Mouse (Mus musculus): ENCODE results near the gene Anapc11. TPM values are rescaled to one million over a fixed set of nuclear protein-coding genes. Genes with fewer than 3 reads are reported as not detected.

The Anapc11 gene
- total RNA-seq, 2 experiments from 2014 or later: 32.3 to 90.6 TPM

- ATAC-seq (ENCODE audit: poor library complexity, severe bottlenecking): no peak
Observed at GRCm38 (mm10) chr11:120648001-120648476, 49.8 kb downstream of the Anapc11 start, which contains the start of gene Myadml2. Gene Myadml2 (minus strand): TSS chr11:120648158.

- no peak for ATAC-seq (ENCODE audit: poor library complexity, severe bottlenecking)
Observed at GRCm38 (mm10) chr11:120651872-120652271, 53.7 kb downstream of the Anapc11 start.

GRCm38 (mm10) chr11:120654741-120655140, 56.5 kb downstream of the Anapc11 start:
- ATAC-seq (ENCODE audit: poor library complexity, severe bottlenecking): no peak

- ATAC-seq (ENCODE audit: poor library complexity, severe bottlenecking): no peak
Observed at GRCm38 (mm10) chr11:120657301-120657700, 59.1 kb downstream of the Anapc11 start.

Other genes starting within 250 kb of the Anapc11 start
Only the 30 nearest of the 35 such genes appear.
- gene Nploc4, start 160.7 kb upstream of the Anapc11 start, total RNA-seq (2015): 27.5 and 33.6 TPM in 2 replicates
- 30.8 and 39.5 TPM in 2 replicates for gene Nploc4, start 160.7 kb upstream of the Anapc11 start, total RNA-seq (2017)
- gene Tspan10, start 155.8 kb upstream of the Anapc11 start, total RNA-seq (2015): 0.16 TPM in 1 of 2 replicates, not detected in the other
- not detected in 2 replicates for gene Tspan10, start 155.8 kb upstream of the Anapc11 start, total RNA-seq (2017)
- 1.1 TPM in 1 of 2 replicates, not detected in the other for gene Pde6g, start 144.9 kb upstream of the Anapc11 start, total RNA-seq (2015)
- not detected in 2 replicates for gene Pde6g, start 144.9 kb upstream of the Anapc11 start, total RNA-seq (2017)
- gene Oxld1, start 140.4 kb upstream of the Anapc11 start, total RNA-seq (2015): 6.2 and 7.7 TPM in 2 replicates
- gene Oxld1, start 140.4 kb upstream of the Anapc11 start, total RNA-seq (2017): 4.2 and 6.8 TPM in 2 replicates
- 5.8 and 6.2 TPM in 2 replicates for gene Ccdc137, start 140.3 kb upstream of the Anapc11 start, total RNA-seq (2015)
- gene Ccdc137, start 140.3 kb upstream of the Anapc11 start, total RNA-seq (2017): 5.9 and 36.8 TPM in 2 replicates
- gene Arl16, start 130.8 kb upstream of the Anapc11 start, total RNA-seq (2015): 14.1 and 15.1 TPM in 2 replicates
- gene Arl16, start 130.8 kb upstream of the Anapc11 start, total RNA-seq (2017): 9.1 and 10.8 TPM in 2 replicates
- gene Mrpl12, start 113.8 kb upstream of the Anapc11 start, total RNA-seq (2015): 34.3 and 35.6 TPM in 2 replicates
- gene Mrpl12, start 113.8 kb upstream of the Anapc11 start, total RNA-seq (2017): 25.4 and 41.7 TPM in 2 replicates
- 9.3 and 14.7 TPM in 2 replicates for gene Slc25a10, start 106.6 kb upstream of the Anapc11 start, total RNA-seq (2015)
- 12.8 and 17.2 TPM in 2 replicates for gene Slc25a10, start 106.6 kb upstream of the Anapc11 start, total RNA-seq (2017)
- gene Gcgr, start 67.7 kb upstream of the Anapc11 start, total RNA-seq (2015): not detected in 2 replicates
- gene Gcgr, start 67.7 kb upstream of the Anapc11 start, total RNA-seq (2017): not detected in 2 replicates
- gene Mcrip1, start 48.7 kb upstream of the Anapc11 start, total RNA-seq (2015): 79.7 and 83.0 TPM in 2 replicates
- gene Mcrip1, start 48.7 kb upstream of the Anapc11 start, total RNA-seq (2017): 18.3 and 30.5 TPM in 2 replicates
- gene Ppp1r27, start 47.3 kb upstream of the Anapc11 start, total RNA-seq (2015): not detected in 2 replicates
- not detected in 2 replicates for gene Ppp1r27, start 47.3 kb upstream of the Anapc11 start, total RNA-seq (2017)
- 301 and 325 TPM in 2 replicates for gene P4hb, start 25.2 kb upstream of the Anapc11 start, total RNA-seq (2015)
- 587 and 590 TPM in 2 replicates for gene P4hb, start 25.2 kb upstream of the Anapc11 start, total RNA-seq (2017)
- 506 and 521 TPM in 2 replicates for gene Arhgdia, start 16.8 kb upstream of the Anapc11 start, total RNA-seq (2015)
- 226 and 275 TPM in 2 replicates for gene Arhgdia, start 16.8 kb upstream of the Anapc11 start, total RNA-seq (2017)
- 143 and 149 TPM in 2 replicates for gene Alyref, start 56 bp upstream of the Anapc11 start, total RNA-seq (2015)
- gene Alyref, start 56 bp upstream of the Anapc11 start, total RNA-seq (2017): 171 and 196 TPM in 2 replicates
- gene Npb, start 10.1 kb downstream of the Anapc11 start, total RNA-seq (2015): not detected in 2 replicates
- not detected in 2 replicates for gene Npb, start 10.1 kb downstream of the Anapc11 start, total RNA-seq (2017)
- 11.8 and 13.3 TPM in 2 replicates for gene Pcyt2, start 19.5 kb downstream of the Anapc11 start, total RNA-seq (2015)
- 17.3 and 22.6 TPM in 2 replicates for gene Pcyt2, start 19.5 kb downstream of the Anapc11 start, total RNA-seq (2017)
- 51.4 and 53.6 TPM in 2 replicates for gene Sirt7, start 26.8 kb downstream of the Anapc11 start, total RNA-seq (2015)
- 119 and 121 TPM in 2 replicates for gene Sirt7, start 26.8 kb downstream of the Anapc11 start, total RNA-seq (2017)
- gene Mafg, start 35.2 kb downstream of the Anapc11 start, total RNA-seq (2015): 23.1 and 23.8 TPM in 2 replicates
- 58.7 and 68.0 TPM in 2 replicates for gene Mafg, start 35.2 kb downstream of the Anapc11 start, total RNA-seq (2017)
- gene Pycr1, start 45.3 kb downstream of the Anapc11 start, total RNA-seq (2015): 3.5 and 3.7 TPM in 2 replicates
- gene Pycr1, start 45.3 kb downstream of the Anapc11 start, total RNA-seq (2017): 2.9 TPM in 2 replicates
- gene Myadml2, start 49.7 kb downstream of the Anapc11 start, total RNA-seq (2015): not detected in 2 replicates
- not detected in 2 replicates for gene Myadml2, start 49.7 kb downstream of the Anapc11 start, total RNA-seq (2017)
- gene Notum, start 62.8 kb downstream of the Anapc11 start, total RNA-seq (2015): not detected in 2 replicates
- not detected in 2 replicates for gene Notum, start 62.8 kb downstream of the Anapc11 start, total RNA-seq (2017)
- gene Aspscr1, start 74.6 kb downstream of the Anapc11 start, total RNA-seq (2015): 57.9 and 63.1 TPM in 2 replicates
- 59.5 and 70.2 TPM in 2 replicates for gene Aspscr1, start 74.6 kb downstream of the Anapc11 start, total RNA-seq (2017)
- 84.6 and 95.8 TPM in 2 replicates for gene Cenpx, start 115.3 kb downstream of the Anapc11 start, total RNA-seq (2015)
- 67.0 and 71.5 TPM in 2 replicates for gene Cenpx, start 115.3 kb downstream of the Anapc11 start, total RNA-seq (2017)
- gene Lrrc45, start 115.5 kb downstream of the Anapc11 start, total RNA-seq (2015): 6.3 and 7.2 TPM in 2 replicates
- gene Lrrc45, start 115.5 kb downstream of the Anapc11 start, total RNA-seq (2017): 21.0 and 21.6 TPM in 2 replicates
- 0.25 and 0.83 TPM in 2 replicates for gene Rac3, start 123.0 kb downstream of the Anapc11 start, total RNA-seq (2015)
- 1.4 TPM in 1 of 2 replicates, not detected in the other for gene Rac3, start 123.0 kb downstream of the Anapc11 start, total RNA-seq (2017)
- 24.9 and 30.0 TPM in 2 replicates for gene Dcxr, start 128.9 kb downstream of the Anapc11 start, total RNA-seq (2015)
- gene Dcxr, start 128.9 kb downstream of the Anapc11 start, total RNA-seq (2017): 20.0 and 25.0 TPM in 2 replicates
- gene Cbr2, start 133.7 kb downstream of the Anapc11 start, total RNA-seq (2015): 7.6 and 8.5 TPM in 2 replicates
- gene Cbr2, start 133.7 kb downstream of the Anapc11 start, total RNA-seq (2017): 1.7 and 8.9 TPM in 2 replicates
- gene Hmga1b, start 164.4 kb downstream of the Anapc11 start, total RNA-seq (2015): 10.5 and 11.9 TPM in 2 replicates
- 7.6 and 8.8 TPM in 2 replicates for gene Hmga1b, start 164.4 kb downstream of the Anapc11 start, total RNA-seq (2017)
- 10.4 and 14.5 TPM in 2 replicates for gene Rfng, start 185.8 kb downstream of the Anapc11 start, total RNA-seq (2015)
- gene Rfng, start 185.8 kb downstream of the Anapc11 start, total RNA-seq (2017): 3.3 and 5.7 TPM in 2 replicates
- 51.4 and 70.1 TPM in 2 replicates for gene Gps1, start 185.9 kb downstream of the Anapc11 start, total RNA-seq (2015)
- gene Gps1, start 185.9 kb downstream of the Anapc11 start, total RNA-seq (2017): 52.1 and 56.3 TPM in 2 replicates